Mouse (Mus musculus) kidney, adult 2 months (tissue): ENCODE results near the gene Pum1. TPM values are rescaled to one million over a fixed set of nuclear protein-coding genes. Genes with fewer than 3 reads are reported as not detected.

Experiments
- DNase-seq: peaks from one replicate; pipeline ENCODE4 v3.0.0; 2021
- H3K27ac ChIP-seq: fragments of 200-500 bp; 2 replicates; pipeline ENCODE4 v1.5.1; 2012; ENCODE audit warnings: low read depth, low read length, control low read depth, inconsistent platforms; ENCODE audit not compliant: insufficient read depth
- H3K27me3 ChIP-seq: fragments of 200-500 bp; replicated peaks from 2 replicates; pipeline ENCODE4 v1.6.1; 2012; ENCODE audit warnings: mild to moderate bottlenecking, moderate library complexity, low read length, inconsistent platforms; ENCODE audit not compliant: control insufficient read depth, insufficient read depth
- H3K36me3 ChIP-seq: fragments of 200-500 bp; 2 replicates; pipeline ENCODE4 v1.6.1; 2012; ENCODE audit warnings: mild to moderate bottlenecking, moderate library complexity, low read length, inconsistent platforms; ENCODE audit not compliant: control insufficient read depth, insufficient read depth
- H3K4me1 ChIP-seq: fragments of 200-500 bp; 2 replicates; pipeline ENCODE4 v1.6.1; 2011; ENCODE audit warnings: low read length; ENCODE audit not compliant: control insufficient read depth, insufficient read depth
- H3K4me3 ChIP-seq: fragments of 200-500 bp; 2 replicates; pipeline ENCODE4 v1.5.1; 2011; ENCODE audit warnings: mild to moderate bottlenecking, low read depth, low read length, control low read depth; ENCODE audit not compliant: insufficient read depth
- CTCF ChIP-seq: fragments of 200-500 bp; conservative IDR thresholded peaks from 2 replicates; pipeline ENCODE4 v1.5.1; 2011; ENCODE audit warnings: low read depth, mild to moderate bottlenecking, control low read depth, low read length, moderate library complexity, mixed read lengths; ENCODE audit not compliant: insufficient read depth, insufficient read length
- POLR2A ChIP-seq: fragments of 200-500 bp; IDR thresholded peaks from one replicate; pipeline ENCODE4 v1.6.1; 2011; ENCODE audit warnings: low read depth, low read length, control low read depth
- WGBS: fragments of 180-500 bp; shearing (Covaris S2); methylation state at CpG from one replicate; pipeline ENCODE4 v1.1.7; 2018; 5-methylcytosine and 5-hydroxymethylcytosine counted together
- polyA plus RNA-seq: library from polyadenylated mRNA; depleted of rRNA; stranded (reverse); fragments of >200 nt; gene quantifications from 2 replicates; pipeline ENCODE4 v1.2.3, GENCODE M21; 2012

Gene Pum1
- polyA plus RNA-seq, 1 experiment = 45.9 TPM

DNA sequence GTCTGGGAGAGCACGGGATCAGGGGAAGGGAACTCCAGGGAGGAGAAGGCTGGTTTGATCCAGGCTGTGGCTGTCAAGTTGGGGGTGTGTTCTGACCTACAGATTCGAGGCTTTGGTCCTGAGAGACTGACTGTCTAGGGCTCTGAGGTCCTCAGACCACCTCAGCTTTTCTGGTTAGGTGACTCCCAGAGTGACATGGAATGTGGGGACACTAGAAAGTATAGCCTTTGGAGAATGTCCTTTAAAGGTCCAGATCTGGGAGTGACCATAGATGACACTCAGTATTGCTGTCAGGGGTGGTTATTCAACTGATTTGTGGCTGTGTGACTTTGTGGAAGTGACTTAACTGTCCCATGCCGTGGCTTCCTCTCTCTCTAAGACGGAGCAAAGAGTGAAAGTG, 131.7 kb downstream of the Pum1 start:
- no peaks in the 10 kb centered on the region for H3K27me3 ChIP-seq
- no peak overlapping the region for H3K4me3 ChIP-seq
- H3K27ac ChIP-seq = no peak overlapping the region
- no peak for TF ChIP-seq CTCF
- TF ChIP-seq POLR2A = no peak
- H3K4me1 ChIP-seq = peaks cover 4% of the 10 kb centered on the region; the same call in 1 of the 2 replicates
- H3K36me3 ChIP-seq = no peaks in the 10 kb centered on the region
- WGBS = 33% methylated on average over 4 of the region's 4 CpGs
- no peak for DNase-seq

DNA sequence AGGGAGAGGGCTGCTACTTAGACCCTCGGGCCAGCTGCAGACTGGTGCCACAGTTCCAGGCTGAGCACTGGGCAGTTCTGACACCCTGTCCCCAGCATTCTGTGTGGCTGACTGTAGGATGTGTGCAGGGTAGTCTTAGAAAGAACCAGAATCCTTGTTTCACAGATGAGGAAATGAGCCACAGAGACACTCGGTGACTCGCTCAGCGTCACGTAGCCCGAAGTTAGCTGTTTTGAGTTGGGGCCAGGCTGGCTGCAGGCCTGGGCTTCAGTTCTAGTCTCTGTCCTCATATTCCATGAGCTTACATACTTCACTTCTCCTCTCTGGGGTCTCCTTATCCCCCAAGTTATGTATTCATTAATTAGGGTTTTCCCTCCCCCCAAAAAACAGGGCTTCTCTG, 132.8 kb downstream of the Pum1 start:
- 79% methylated on average over 6 of the region's 6 CpGs for WGBS
- Histone ChIP-seq H3K27me3 (no peaks in the 10 kb centered on the region), H3K27ac (no peak overlapping the region), H3K36me3 (no peaks in the 10 kb centered on the region), H3K4me3 (no peak overlapping the region), H3K4me1 (peaks cover 4% of the 10 kb centered on the region; the same call in 1 of the 2 replicates)
- no peak for DNase-seq
- no peak for TF ChIP-seq CTCF
- no peak for TF ChIP-seq POLR2A

GRCm38 (mm10) chr4:130797201-130798051, 134.3 kb downstream of the Pum1 start:
- H3K27me3 ChIP-seq = no peaks in the 10 kb centered on the region
- peaks cover 4% of the 10 kb centered on the region; the same call in 1 of the 2 replicates for H3K4me1 ChIP-seq
- 40% methylated on average over 15 of the region's 15 CpGs for WGBS
- H3K27ac ChIP-seq = 0 out of 2 replicates have a peak overlapping the region, but pooled peaks have one; percentile 32
- no peak overlapping the region for H3K4me3 ChIP-seq
- H3K36me3 ChIP-seq = no peaks in the 10 kb centered on the region
- peak; percentile 72 for DNase-seq
- TF ChIP-seq POLR2A (no peak), CTCF (no peak)

GRCm38 (mm10) chr4:130798416-130798815, 135.3 kb downstream of the Pum1 start:
- H3K27me3 ChIP-seq = no peaks in the 10 kb centered on the region
- 74% methylated on average over 1 of the region's 1 CpGs for WGBS
- no peak for DNase-seq
- 0 out of 2 replicates have a peak overlapping the region, but pooled peaks have one; percentile 4 for H3K27ac ChIP-seq
- peaks cover 4% of the 10 kb centered on the region; the same call in 1 of the 2 replicates for H3K4me1 ChIP-seq
- no peaks in the 10 kb centered on the region for H3K36me3 ChIP-seq
- H3K4me3 ChIP-seq = no peak overlapping the region
- no peak for TF ChIP-seq CTCF
- TF ChIP-seq POLR2A = no peak

DNA sequence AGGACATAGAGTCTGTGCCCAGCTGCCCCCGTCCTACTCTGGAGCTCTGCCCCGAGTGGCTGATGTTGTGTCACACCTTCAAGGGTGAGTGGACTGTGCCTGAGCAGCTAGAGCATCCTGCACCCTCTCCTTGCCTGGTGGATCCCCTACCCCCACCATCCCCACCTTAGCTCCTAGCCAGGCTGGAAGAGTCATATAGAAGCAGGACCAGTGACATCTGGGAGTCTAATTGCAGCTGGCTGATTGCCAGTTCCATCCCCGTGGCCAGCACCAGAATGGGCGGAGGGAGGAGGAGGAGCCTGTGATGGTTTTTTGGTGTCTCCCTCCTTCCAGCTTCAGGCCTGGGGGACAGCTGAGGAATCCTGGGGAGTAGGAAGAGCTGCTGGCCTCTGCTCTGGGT, 136.0 kb downstream of the Pum1 start:
- Histone ChIP-seq H3K4me3 (no peak overlapping the region), H3K27me3 (no peaks in the 10 kb centered on the region), H3K27ac (no peak overlapping the region), H3K4me1 (peaks cover 4% of the 10 kb centered on the region; the same call in 1 of the 2 replicates), H3K36me3 (no peaks in the 10 kb centered on the region)
- TF ChIP-seq CTCF = no peak
- no peak for DNase-seq
- 33% methylated on average over 4 of the region's 4 CpGs for WGBS

DNA sequence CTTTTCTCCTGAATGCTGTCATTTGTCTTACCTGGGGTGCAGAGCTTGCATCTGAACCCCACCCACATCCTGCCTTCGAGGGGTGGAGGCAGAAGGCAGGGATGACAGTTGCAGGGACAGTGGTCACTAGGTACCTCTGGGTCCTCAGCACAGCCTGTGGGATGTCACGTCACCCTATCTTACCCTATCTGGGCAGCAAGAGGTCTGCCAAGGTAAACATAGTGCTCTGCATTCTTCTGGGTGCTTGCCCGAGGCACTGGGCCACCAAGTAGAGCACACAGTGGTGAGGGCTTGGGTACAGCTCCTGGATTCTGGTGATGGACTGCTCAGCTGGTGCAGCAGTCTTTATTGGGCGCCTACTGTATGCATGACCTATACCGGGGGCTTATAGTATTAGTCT, 136.5 kb downstream of the Pum1 start:
- no peak overlapping the region for H3K4me3 ChIP-seq
- peaks cover 4% of the 10 kb centered on the region; the same call in 1 of the 2 replicates for H3K4me1 ChIP-seq
- TF ChIP-seq CTCF (no peak), POLR2A (no peak)
- no peaks in the 10 kb centered on the region for H3K27me3 ChIP-seq
- no peaks in the 10 kb centered on the region for H3K36me3 ChIP-seq
- 49% methylated on average over 5 of the region's 5 CpGs for WGBS
- H3K27ac ChIP-seq = no peak overlapping the region
- no peak for DNase-seq

GRCm38 (mm10) chr4:130800147-130800546, 137.0 kb downstream of the Pum1 start:
- Histone ChIP-seq H3K36me3 (no peaks in the 10 kb centered on the region), H3K27ac (no peak overlapping the region), H3K27me3 (no peaks in the 10 kb centered on the region), H3K4me3 (no peak overlapping the region), H3K4me1 (peaks cover 4% of the 10 kb centered on the region; the same call in 1 of the 2 replicates)
- TF ChIP-seq POLR2A (no peak), CTCF (no peak)
- 57% methylated on average over 6 of the region's 6 CpGs for WGBS
- DNase-seq = no peak
